Mouse (Mus musculus): ENCODE results near the gene Vamp5. TPM values are rescaled to one million over a fixed set of nuclear protein-coding genes. Genes with fewer than 3 reads are reported as not detected.

Gene Vamp5
- polyA plus RNA-seq, 1 experiment from 2014 or later: 4.9 TPM

GRCm38 (mm10) chr6:72352636-72353405, 27.4 kb downstream of the Vamp5 start:
- WGBS (ENCODE audit: missing documents): 58% methylated on average over 5 of the region's 5 CpGs
- H3K27ac ChIP-seq: no peak overlapping the region
- no peak overlapping the region for H3K4me3 ChIP-seq (ENCODE audit: inconsistent target)
- H3K79me2 ChIP-seq (ENCODE audit: inconsistent target): peaks cover 41% of the 10 kb centered on the region
- H3K36me3 ChIP-seq (ENCODE audit: inconsistent target): peaks cover 8% of the 10 kb centered on the region; the same call in 1 of the 2 replicates

DNA sequence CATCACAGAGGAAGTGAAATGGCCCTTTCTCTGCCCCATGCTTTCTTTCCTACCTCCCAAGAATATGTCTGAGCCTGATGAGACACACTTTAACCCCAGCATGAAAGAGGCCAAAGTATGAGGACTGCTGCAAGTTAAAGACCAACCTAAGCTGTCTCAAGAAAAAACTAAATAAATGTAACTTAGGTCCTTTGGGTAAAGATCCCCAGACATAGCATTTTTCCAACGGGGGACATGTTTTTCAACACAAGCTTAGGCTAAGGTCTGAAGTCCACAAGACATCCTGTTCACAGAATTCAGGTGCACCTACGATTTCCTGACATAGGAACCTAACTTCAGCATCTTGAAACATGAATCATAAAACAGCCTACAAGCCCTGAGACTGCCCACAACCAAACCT, 30.1 kb downstream of the Vamp5 start:
- H3K36me3 ChIP-seq (ENCODE audit: inconsistent target): peaks cover 8% of the 10 kb centered on the region; the same call in 1 of the 2 replicates
- no peak overlapping the region for H3K4me3 ChIP-seq (ENCODE audit: inconsistent target)
- H3K79me2 ChIP-seq (ENCODE audit: inconsistent target): peaks cover 43% of the 10 kb centered on the region
- H3K27ac ChIP-seq: peak overlapping the region; percentile 63
- WGBS (ENCODE audit: missing documents): 83% methylated on average over 2 of the region's 2 CpGs

DNA sequence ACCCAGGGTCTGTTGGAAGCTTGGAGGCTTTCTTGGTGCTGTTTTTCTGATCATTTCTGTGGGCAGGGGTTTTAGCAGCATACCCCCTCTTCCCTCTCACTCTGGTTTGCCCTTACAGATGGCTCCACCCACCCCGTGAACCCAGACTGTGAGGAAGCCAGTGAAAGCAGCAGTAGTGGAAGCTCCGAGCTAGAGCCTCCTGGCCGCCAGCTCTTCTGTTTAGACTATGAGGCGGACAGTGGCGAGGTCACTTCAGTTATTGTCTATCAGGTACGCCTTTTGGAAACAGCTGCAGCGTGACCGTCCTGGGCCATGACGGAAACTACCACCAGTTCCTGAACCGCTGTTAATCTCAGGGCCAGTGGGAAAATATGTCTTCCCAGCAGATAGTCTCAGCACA, 31.9 kb downstream of the Vamp5 start:
- 63% methylated on average over 10 of the region's 10 CpGs for WGBS (ENCODE audit: missing documents)
- H3K36me3 ChIP-seq (ENCODE audit: inconsistent target): peaks cover 8% of the 10 kb centered on the region; the same call in 1 of the 2 replicates
- H3K4me3 ChIP-seq (ENCODE audit: inconsistent target): peak overlapping the region; percentile 58
- peak overlapping the region; percentile 63 for H3K27ac ChIP-seq
- peaks cover 56% of the 10 kb centered on the region for H3K79me2 ChIP-seq (ENCODE audit: inconsistent target)

GRCm38 (mm10) chr6:72347166-72347941, 32.9 kb downstream of the Vamp5 start, which contains the start of gene 0610030E20Rik:
TSS of gene 0610030E20Rik (plus strand) at chr6:72347317.
- 1% methylated on average over 71 of the region's 72 CpGs for WGBS (ENCODE audit: missing documents)
- Histone ChIP-seq H3K4me3 (ENCODE audit: inconsistent target) (peak within 1 kb of the TSS; percentile 58), H3K79me2 (ENCODE audit: inconsistent target) (peaks cover 59% of the 10 kb centered on the region), H3K27ac (peak within 1 kb of the TSS; percentile 63), H3K36me3 (ENCODE audit: inconsistent target) (peaks cover 8% of the 10 kb centered on the region; the same call in 1 of the 2 replicates)

GRCm38 (mm10) chr6:72346261-72346660, 34.0 kb downstream of the Vamp5 start:
- 91% methylated on average over 4 of the region's 4 CpGs for WGBS (ENCODE audit: missing documents)
- Histone ChIP-seq H3K4me3 (ENCODE audit: inconsistent target) (no peak overlapping the region), H3K36me3 (ENCODE audit: inconsistent target) (peaks cover 8% of the 10 kb centered on the region; the same call in 1 of the 2 replicates), H3K79me2 (ENCODE audit: inconsistent target) (peaks cover 59% of the 10 kb centered on the region), H3K27ac (no peak overlapping the region)

DNA sequence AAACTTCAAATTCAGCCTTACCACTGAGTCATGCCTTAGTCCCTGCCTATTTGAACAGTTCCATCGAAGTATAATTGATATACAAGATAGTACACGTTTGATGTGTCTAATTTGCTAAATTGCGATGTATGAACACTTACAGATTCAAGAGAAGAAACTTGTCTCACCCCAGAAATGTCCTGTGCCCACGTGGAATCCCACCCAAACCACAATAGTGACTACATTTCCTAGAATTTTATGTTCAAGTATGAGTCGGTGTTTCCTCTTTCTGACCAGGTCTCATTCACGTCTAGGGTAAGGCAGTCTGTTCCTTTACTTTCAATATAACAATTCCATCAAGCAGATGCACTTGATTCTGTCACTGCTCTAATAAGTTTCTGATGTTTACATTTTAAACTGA, 34.6 kb downstream of the Vamp5 start:
- Histone ChIP-seq H3K4me3 (ENCODE audit: inconsistent target) (peak overlapping the region; percentile 53; the same call in 1 of the 2 replicates), H3K27ac (peak overlapping the region; percentile 57), H3K36me3 (ENCODE audit: inconsistent target) (peaks cover 5% of the 10 kb centered on the region; the same call in 1 of the 2 replicates), H3K79me2 (ENCODE audit: inconsistent target) (peaks cover 59% of the 10 kb centered on the region)
- WGBS (ENCODE audit: missing documents): 5% methylated on average over 6 of the region's 6 CpGs

DNA sequence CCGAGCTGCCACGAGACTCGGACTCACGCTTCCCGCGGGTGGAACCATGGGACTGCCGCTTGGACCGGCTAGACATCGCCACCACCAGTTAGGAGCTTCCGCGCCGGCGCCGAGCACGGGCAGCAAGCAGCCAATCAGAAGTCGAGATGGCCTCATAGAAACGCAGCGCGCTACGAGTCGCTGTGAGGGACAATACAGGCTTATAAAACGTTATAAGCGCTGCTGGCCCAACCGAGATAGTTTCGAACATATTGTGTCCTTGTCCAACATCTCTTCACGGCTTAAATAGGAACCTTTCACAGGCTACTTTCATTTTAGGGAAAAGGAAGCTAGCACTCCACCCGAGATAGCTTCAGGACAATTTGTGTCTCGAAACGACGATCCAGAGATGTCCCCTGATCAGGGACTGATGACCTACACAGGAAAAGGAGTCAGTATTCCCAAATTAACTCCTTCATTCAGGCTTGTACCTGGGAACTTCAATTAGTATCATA, 35.1 kb downstream of the Vamp5 start, which contains the start of gene Usp39:
Gene Usp39, minus strand, starts transcription at position 111 of the 494 bp plus-strand sequence.
- H3K79me2 ChIP-seq (ENCODE audit: inconsistent target): peaks cover 58% of the 10 kb centered on the region
- WGBS (ENCODE audit: missing documents): 0% methylated on average over 30 of the region's 30 CpGs
- H3K4me3 ChIP-seq (ENCODE audit: inconsistent target): peak within 1 kb of the TSS; percentile 53
- H3K36me3 ChIP-seq (ENCODE audit: inconsistent target): 0 out of 2 replicates have a peak, but pooled peaks cover under 1% of the 10 kb centered on the region
- H3K27ac ChIP-seq: peak within 1 kb of the TSS; percentile 57

GRCm38 (mm10) chr6:72344396-72345073, 35.7 kb downstream of the Vamp5 start:
- WGBS (ENCODE audit: missing documents): under 1% methylated on average over 41 of the region's 42 CpGs
- Histone ChIP-seq H3K27ac (no peak overlapping the region), H3K4me3 (ENCODE audit: inconsistent target) (peak overlapping the region; percentile 53), H3K79me2 (ENCODE audit: inconsistent target) (peaks cover 58% of the 10 kb centered on the region), H3K36me3 (ENCODE audit: inconsistent target) (peaks cover 3% of the 10 kb centered on the region; the same call in 1 of the 2 replicates)

DNA sequence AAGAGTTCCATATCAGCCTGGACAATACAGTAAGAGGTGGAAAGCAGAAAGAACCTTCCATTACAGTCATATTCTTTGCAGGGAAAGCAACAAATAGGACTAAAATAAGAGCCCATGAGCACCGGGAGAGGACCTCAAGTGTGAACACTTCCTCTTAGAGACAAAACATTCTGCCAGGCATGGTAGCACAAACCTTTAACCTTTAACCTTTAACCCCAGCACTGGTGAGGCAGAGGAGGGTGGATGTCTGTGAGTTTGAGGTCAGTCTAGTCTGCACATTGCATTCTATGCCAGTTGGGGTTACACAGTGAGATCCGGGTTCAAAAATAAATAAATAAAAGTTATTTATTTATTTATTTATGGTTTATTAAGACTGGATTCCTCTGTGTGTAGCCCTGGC, 39.8 kb downstream of the Vamp5 start:
- Histone ChIP-seq H3K79me2 (ENCODE audit: inconsistent target) (peaks cover 42% of the 10 kb centered on the region), H3K27ac (no peak overlapping the region), H3K36me3 (ENCODE audit: inconsistent target) (peaks cover 43% of the 10 kb centered on the region), H3K4me3 (ENCODE audit: inconsistent target) (no peak overlapping the region)
- 84% methylated on average over 2 of the region's 2 CpGs for WGBS (ENCODE audit: missing documents)

DNA sequence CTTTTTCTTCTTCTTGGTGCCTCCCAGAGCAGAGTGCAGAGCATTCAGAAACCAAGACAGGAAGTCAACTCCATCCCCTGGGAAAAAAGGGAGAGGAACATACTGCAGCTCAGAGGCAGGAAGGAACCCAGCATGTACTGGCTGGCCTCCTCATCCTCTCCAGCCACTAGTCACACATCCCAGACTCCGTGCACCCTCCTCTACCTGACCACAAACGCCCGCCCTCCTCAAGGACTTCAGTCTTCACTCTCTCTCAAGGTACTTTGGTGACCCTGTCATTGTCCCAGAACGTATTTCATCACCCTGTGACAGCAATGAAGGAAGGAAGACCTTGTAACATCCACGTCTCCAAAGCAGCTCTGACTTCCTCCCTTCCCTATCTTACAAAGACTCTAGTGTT, 47.2 kb downstream of the Vamp5 start:
- Histone ChIP-seq H3K4me3 (ENCODE audit: inconsistent target) (no peak overlapping the region), H3K36me3 (ENCODE audit: inconsistent target) (peaks cover 84% of the 10 kb centered on the region), H3K27ac (no peak overlapping the region), H3K79me2 (ENCODE audit: inconsistent target) (no peaks in the 10 kb centered on the region)
- WGBS (ENCODE audit: missing documents): 54% methylated on average over 5 of the region's 5 CpGs

DNA sequence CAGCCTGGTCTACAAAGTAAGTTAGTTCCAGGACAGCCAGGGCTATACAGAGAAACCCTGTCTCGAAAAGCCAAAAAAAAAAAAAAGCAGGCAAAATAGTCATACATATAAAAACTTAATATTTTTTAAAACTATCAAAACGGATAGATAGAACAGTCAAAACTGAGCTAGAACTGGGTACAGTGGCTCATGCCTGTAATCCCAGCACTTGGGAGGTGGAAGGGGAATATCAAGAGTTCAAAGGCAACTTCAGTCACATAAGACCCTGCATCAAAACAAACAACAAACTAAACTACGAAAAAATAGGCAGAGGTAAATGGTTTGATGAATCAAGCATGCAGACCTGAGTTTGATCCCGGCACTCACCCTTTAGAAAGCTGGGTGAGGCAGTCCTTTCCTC, 50.1 kb downstream of the Vamp5 start:
- 98% methylated on average over 4 of the region's 4 CpGs for WGBS (ENCODE audit: missing documents)
- Histone ChIP-seq H3K4me3 (ENCODE audit: inconsistent target) (no peak overlapping the region), H3K36me3 (ENCODE audit: inconsistent target) (peaks cover 79% of the 10 kb centered on the region), H3K79me2 (ENCODE audit: inconsistent target) (no peaks in the 10 kb centered on the region), H3K27ac (no peak overlapping the region)

- H3K79me2 ChIP-seq (ENCODE audit: inconsistent target): no peaks in the 10 kb centered on the region
- H3K4me3 ChIP-seq (ENCODE audit: inconsistent target): no peak overlapping the region
- H3K27ac ChIP-seq: no peak overlapping the region
- H3K36me3 ChIP-seq (ENCODE audit: inconsistent target): peaks cover 79% of the 10 kb centered on the region
- WGBS (ENCODE audit: missing documents): 80% methylated on average over 5 of the region's 5 CpGs
Observed at GRCm38 (mm10) chr6:72329019-72329418, 51.2 kb downstream of the Vamp5 start.

- WGBS (ENCODE audit: missing documents): 86% methylated on average over 6 of the region's 6 CpGs
- Histone ChIP-seq H3K27ac (no peak overlapping the region), H3K4me3 (ENCODE audit: inconsistent target) (no peak overlapping the region), H3K36me3 (ENCODE audit: inconsistent target) (peaks cover 86% of the 10 kb centered on the region), H3K79me2 (ENCODE audit: inconsistent target) (no peaks in the 10 kb centered on the region)
Observed at GRCm38 (mm10) chr6:72326274-72326673, 54.0 kb downstream of the Vamp5 start.

All from macrophage (primary cell).